Mouse (Mus musculus): Measurements from ENCODE around the gene Nop9. TPM values are rescaled to one million over a fixed set of nuclear protein-coding genes. Genes with fewer than 3 reads are reported as not detected.

Gene Nop9
- total RNA-seq (2021), result 10 to 100 TPM in 1 of 2 experiments, 1 to 10 TPM in 1; 7.8 to 11.1 TPM

GRCm38 (mm10) chr14:55745180-55745860, at the start of gene Nop9, which contains the start of gene Dhrs1:
Nop9 (plus strand) TSS chr14:55745693.
Dhrs1 (minus strand) TSS chr14:55745690.
- peak; percentile 76 for DNase-seq (ENCODE audit: low spot score)
- intact Hi-C loops (cut with DNase I), result loop anchor here (1.0 kb wide), 1 partner anchor 63 kb away; no protein-coding TSS in a partner anchor

DNA sequence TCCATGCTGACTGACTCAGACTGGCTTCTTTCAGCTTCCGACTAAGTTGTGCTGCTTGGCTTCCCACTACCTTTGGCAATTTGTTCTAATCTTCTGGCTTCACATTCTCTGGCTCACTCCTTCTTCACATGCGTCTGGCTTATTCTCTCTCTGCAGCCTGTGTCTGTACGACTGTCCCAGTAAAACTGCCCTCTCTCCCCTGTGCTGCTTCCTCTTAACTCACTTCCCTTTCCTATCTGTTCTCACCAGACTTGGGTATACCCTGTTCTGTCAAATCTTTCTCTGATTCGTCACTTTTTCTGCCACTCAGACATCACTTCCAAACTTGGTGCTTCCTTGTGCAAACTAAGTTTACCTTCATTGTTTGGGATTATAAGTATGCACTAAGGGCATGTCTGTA, 48.3 kb upstream of the Nop9 start:
- intact Hi-C loops (cut with DNase I), result no loop called here
- no peak for DNase-seq (ENCODE audit: low spot score)

DNA sequence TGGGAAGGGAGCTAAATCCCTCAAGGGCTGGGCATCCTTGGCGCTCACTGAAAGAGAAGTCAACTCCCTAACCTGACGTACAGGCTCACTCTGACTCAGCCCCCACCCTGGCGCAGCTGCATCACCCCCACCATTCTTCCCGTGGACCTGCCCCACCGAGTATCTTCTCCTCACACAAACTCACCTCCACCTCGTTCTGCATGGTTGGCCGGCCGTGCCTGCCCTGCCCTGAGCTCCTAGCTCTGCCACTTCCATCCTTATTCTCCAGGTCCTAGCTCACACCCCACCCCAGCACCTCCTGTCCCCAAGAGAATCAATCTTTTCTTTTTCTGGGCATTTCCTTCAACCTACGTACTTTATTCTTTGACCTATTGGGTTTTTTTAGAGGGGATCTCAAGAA, 44.4 kb upstream of the Nop9 start:
- no peak for DNase-seq (ENCODE audit: low spot score)
- intact Hi-C loops (cut with DNase I), result no loop called here

- no peak for DNase-seq (ENCODE audit: low spot score)
- intact Hi-C loops (cut with DNase I), result no loop called here
These were observed 42.7 kb upstream of the Nop9 start for GRCm38 (mm10) chr14:55702761-55703160.

DNA sequence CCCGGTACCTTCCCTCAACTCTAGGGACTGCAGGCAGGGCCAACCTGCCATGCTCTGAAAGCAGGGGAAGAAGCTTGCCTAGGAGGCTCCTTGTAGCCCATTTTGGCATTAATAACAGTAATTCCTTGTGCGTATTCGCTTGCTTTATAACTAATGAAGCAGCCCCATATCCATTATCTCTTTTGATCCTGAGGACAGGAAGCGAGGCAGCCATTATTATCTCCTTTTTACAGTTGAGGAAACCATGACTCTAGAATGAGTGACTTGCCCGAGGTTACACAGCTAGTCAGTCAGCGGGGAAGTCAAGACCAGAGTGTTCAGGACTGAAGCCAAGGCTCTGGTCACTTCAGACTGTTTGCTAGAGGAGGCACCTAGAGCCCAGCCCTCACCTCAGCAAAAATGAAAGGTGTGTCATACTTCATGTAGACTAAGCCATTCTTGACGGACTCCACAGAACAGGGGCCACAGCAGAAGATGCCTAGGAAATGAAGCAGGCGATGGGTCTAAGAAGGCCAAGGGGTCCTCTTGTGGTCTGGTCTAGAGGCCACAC, 39.4 kb upstream of the Nop9 start:
- intact Hi-C loops (cut with DNase I), result no loop called here
- DNase-seq (ENCODE audit: low spot score), result no peak

DNA sequence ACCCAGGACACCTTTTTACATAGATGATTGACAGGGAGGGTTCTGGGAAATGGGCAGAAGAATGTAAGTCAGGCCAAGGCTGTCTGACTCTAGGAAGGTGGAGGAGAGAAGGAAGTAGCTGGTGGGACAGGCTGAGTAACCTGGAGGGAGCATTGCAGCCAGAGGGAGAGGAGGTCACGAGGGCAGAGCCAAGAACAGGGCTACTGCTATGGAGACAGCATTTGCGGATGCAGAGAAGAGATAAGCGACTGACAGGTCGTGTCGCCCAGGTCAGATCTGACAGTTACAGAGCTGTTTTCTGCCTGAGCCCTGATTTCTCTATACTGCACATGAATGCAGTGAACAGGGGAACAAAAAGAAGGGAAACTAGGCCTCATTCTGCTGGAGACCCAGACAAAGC, 38.1 kb upstream of the Nop9 start:
- no peak for DNase-seq (ENCODE audit: low spot score)
- intact Hi-C loops (cut with DNase I), result no loop called here

GRCm38 (mm10) chr14:55709509-55709908, 36.0 kb upstream of the Nop9 start:
- no peak for DNase-seq (ENCODE audit: low spot score)
- intact Hi-C loops (cut with DNase I), result no loop called here

- intact Hi-C loops (cut with DNase I), result no loop called here
- DNase-seq (ENCODE audit: low spot score), result no peak
These were observed 33.7 kb upstream of the Nop9 start for GRCm38 (mm10) chr14:55711786-55712185.

GRCm38 (mm10) chr14:55713007-55713728, 32.3 kb upstream of the Nop9 start:
- no peak for DNase-seq (ENCODE audit: low spot score)
- intact Hi-C loops (cut with DNase I), result no loop called here

DNA sequence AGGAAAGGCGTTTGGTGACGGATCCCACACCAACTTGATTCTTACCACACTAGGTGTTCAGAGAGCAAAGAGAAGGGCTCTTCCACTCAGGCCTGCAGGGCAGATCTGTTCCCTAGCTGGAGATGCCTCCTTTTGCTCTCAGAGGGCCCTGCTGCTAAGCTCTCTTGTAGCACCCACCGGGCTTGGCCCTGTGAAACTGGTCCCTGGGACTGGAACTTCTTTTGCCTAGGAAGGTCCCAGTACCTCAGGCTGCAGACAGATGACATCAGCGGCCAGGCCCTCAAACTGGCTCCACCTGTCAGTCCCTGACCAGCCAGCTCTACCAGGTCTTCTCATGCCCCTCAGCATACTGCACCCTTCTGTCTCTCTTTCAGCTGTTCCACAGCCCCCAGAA, 31.8 kb upstream of the Nop9 start, which contains the start of gene Tgm1:
TSS of gene Tgm1 (minus strand) at position 198 of the 394 bp plus-strand sequence.
- no peak for DNase-seq (ENCODE audit: low spot score)
- intact Hi-C loops (cut with DNase I), result no loop called here

DNA sequence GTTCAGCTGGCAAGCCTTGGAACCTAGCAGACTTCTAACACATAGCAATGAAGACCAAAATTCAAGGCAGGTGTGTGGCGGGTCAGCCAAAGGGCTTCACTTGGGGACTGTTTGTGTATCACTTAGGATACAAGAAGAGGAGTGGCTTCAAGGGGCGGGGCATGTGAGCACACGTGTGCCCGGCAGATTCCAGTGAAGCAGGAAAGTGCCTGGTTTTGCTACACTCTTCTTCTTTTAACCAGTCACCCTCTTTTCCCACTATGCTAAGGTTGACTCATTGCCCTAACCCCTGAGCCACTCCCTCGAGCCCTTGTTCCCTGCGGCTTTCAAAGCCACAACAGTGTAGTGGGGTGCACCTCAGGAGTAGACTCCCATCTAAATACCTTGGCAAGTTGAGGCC, 30.6 kb upstream of the Nop9 start:
- intact Hi-C loops (cut with DNase I), result no loop called here

DNA sequence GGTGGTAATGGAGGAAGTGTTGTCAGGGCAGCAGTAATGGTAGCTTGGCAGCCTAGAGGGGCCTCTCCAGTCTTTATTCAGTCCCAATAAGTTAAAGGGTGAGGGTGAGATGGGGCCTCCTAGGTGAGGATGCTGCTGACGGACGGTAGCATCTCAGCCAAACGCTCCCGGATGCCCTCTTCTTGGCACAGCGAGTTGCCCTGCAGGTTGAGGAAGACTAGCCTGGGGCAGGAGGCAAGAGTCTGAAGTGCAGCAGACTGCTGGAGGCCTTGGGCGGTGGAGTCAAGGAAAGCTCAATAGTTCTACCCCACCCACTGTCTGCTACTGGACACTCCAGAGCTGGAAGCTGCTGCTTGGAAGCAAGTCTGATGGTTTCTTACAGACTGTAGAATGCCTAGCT, 29.2 kb upstream of the Nop9 start:
- intact Hi-C loops (cut with DNase I), result no loop called here

More for the DNA sequence above, 30.6 kb upstream of the Nop9 start:
- no peak for DNase-seq (ENCODE audit: low spot score)

DNA sequence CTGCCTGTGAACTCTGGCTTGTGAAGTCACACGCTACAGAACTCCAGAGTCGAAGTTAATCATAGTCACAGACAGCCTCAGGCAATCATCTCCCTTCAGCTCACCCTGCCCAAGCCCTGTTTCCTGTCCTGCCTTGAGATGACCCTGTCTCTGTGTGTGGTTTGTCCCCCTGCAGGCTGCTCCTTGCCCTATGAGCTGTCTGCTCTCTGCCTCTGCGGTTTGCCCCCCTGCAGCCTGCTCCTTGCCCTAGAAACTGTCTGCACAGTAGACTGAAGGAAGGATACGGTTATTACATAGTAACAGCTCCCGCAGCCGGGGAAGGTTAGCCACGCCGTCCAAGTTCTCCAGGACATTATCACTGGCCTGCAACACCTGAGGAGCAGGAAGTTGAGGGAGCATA, 28.6 kb upstream of the Nop9 start:
- intact Hi-C loops (cut with DNase I), result no loop called here
- DNase-seq (ENCODE audit: low spot score), result no peak

More for the DNA sequence above, 29.2 kb upstream of the Nop9 start:
- DNase-seq (ENCODE audit: low spot score), result no peak

DNA sequence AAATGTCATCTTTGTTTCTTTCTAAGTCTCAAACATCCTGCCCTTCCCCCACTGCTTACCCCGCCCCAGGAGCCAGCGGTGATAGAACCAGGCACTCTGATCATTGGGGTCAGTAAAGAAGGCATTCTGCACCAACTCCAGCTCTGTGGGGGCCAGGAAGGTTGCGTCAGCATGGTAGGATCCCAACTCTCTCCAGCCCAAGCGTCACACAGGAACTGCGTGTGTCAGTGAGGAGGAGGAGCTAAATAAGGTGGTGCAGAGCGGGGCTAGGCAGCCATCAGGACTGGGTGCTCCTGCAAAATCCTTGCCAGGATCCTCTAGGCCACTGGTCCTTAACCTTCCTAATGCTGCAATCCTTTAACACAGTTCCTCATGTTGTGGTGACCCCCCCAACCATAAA, 25.8 kb upstream of the Nop9 start:
- intact Hi-C loops (cut with DNase I), result loop anchor here (2.0 kb wide), 1 partner anchor 37 kb away; no protein-coding TSS in a partner anchor
- no peak for DNase-seq (ENCODE audit: low spot score)

DNA sequence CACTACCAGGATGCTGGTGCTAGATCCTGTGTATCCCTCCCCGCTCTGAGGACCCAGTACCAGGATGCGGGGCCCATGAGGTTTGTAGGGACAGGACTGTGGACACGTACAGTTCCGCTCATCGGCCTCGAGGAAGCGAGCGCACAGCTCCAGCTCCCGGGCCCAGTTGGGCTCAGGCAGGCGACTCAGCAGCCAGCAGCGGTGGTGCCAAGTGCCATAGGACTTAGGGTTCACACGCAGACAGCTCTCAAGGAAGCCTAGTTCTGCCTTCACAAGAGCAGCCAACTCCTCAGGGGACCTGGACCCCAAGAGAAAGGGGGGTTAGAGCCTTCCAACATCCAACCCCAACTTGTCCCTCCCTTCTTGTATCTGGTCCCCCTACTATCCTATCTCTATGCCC, 24.8 kb upstream of the Nop9 start:
- no peak for DNase-seq (ENCODE audit: low spot score)
- intact Hi-C loops (cut with DNase I), result loop anchor here (2.0 kb wide), 1 partner anchor 38 kb away; no protein-coding TSS in a partner anchor

GRCm38 (mm10) chr14:55721076-55721475, 24.4 kb upstream of the Nop9 start:
- intact Hi-C loops (cut with DNase I), result loop anchor here (2.0 kb wide), 1 partner anchor 38 kb away; no protein-coding TSS in a partner anchor

GRCm38 (mm10) chr14:55721700-55722437, 23.6 kb upstream of the Nop9 start, which contains the start of gene Rabggta:
Rabggta (minus strand) TSS chr14:55722263.
- DNase-seq (ENCODE audit: low spot score), result peak; percentile 76
- intact Hi-C loops (cut with DNase I), result loop anchor here (2.0 kb wide), 1 partner anchor 39 kb away; no protein-coding TSS in a partner anchor

More at GRCm38 (mm10) chr14:55721076-55721475, 24.4 kb upstream of the Nop9 start:
- no peak for DNase-seq (ENCODE audit: low spot score)

- DNase-seq (ENCODE audit: low spot score), result no peak
- intact Hi-C loops (cut with DNase I), result no loop called here
These were observed 23.0 kb upstream of the Nop9 start for GRCm38 (mm10) chr14:55722438-55722945.

GRCm38 (mm10) chr14:55723433-55723832, 22.1 kb upstream of the Nop9 start:
- intact Hi-C loops (cut with DNase I), result no loop called here
- DNase-seq (ENCODE audit: low spot score), result no peak

DNA sequence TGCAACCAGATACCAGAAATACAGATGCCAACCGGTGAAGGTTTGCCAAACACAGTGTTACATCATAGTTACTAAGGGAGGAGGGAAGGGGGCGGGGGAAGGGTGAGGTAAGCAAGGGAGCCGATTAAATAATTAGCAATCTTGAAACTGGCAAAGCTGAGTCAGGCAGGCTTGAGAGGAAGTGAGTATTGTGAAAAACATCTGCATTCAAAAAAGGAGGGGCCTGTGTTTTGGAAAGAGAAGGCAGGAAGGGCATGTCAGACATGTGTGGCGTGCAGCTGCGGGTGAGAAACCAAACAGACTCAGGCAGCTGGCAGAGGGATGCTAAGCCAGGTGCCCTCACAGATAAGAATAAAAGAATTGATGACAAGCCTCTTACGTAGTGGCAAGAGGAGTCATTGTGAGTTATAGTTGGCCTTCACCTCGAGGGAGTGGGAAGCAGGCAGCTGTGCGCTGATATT, 21.1 kb upstream of the Nop9 start:
- DNase-seq (ENCODE audit: low spot score), result peak; percentile 28
- intact Hi-C loops (cut with DNase I), result no loop called here
